Mouse (Mus musculus): ENCODE measurements around the gene Slc35c2.

GRCm38 (mm10) chr2:165233491-165234290 is 54.0 kb downstream of the Slc35c2 start:
- TF ChIP-seq POLR2A (IDR thresholded peaks at IDR 0.05; ENCODE audit: borderline replicate concordance, low read depth, low read length) (no peak), CTCF (IDR thresholded peaks at IDR 0.05; ENCODE audit: low read depth, low read length) (peak; percentile 54)

All from bone marrow macrophage, adult 2 months (primary cell).